Mouse (Mus musculus): ENCODE data around the gene Sh3bp1. TPM values are rescaled to one million over a fixed set of nuclear protein-coding genes. Genes with fewer than 3 reads are reported as not detected.

Sh3bp1 gene
- polyA plus RNA-seq, 1 experiment, result 28.2 TPM

- peaks cover 15% of the 10 kb centered on the region; the same call in 1 of the 2 replicates for H3K4me1 ChIP-seq (ENCODE audit: control insufficient read depth, insufficient read depth, low read length)
- no peak overlapping the region for H3K4me3 ChIP-seq (replicated peaks; ENCODE audit: insufficient read depth, low read depth, low read length)
- WGBS, result 90% methylated on average over 8 of the region's 8 CpGs
- no peaks in the 10 kb centered on the region for H3K27me3 ChIP-seq (ENCODE audit: control insufficient read depth, insufficient read depth, low read length)
- DNase-seq, result no peak
- no peak overlapping the region for H3K27ac ChIP-seq (ENCODE audit: insufficient read depth, low read length)
- TF ChIP-seq CTCF (IDR thresholded peaks at IDR 0.05; ENCODE audit: borderline replicate concordance, insufficient read depth, low read depth, low read length), result no peak
- no peak for TF ChIP-seq POLR2A (IDR thresholded peaks at IDR 0.05; ENCODE audit: borderline replicate concordance, insufficient read depth, low read length)
These were observed 19.1 kb upstream of the Sh3bp1 start for GRCm38 (mm10) chr15:78880432-78880831.

GRCm38 (mm10) chr15:78881828-78882227 is 17.7 kb upstream of the Sh3bp1 start:
- TF ChIP-seq CTCF (IDR thresholded peaks at IDR 0.05; ENCODE audit: borderline replicate concordance, insufficient read depth, low read depth, low read length), result no peak; the same call in 1 of the 2 replicates
- no peak for TF ChIP-seq POLR2A (IDR thresholded peaks at IDR 0.05; ENCODE audit: borderline replicate concordance, insufficient read depth, low read length)
- Histone ChIP-seq H3K27ac (ENCODE audit: insufficient read depth, low read length) (no peak overlapping the region), H3K27me3 (ENCODE audit: control insufficient read depth, insufficient read depth, low read length) (no peaks in the 10 kb centered on the region), H3K4me3 (replicated peaks; ENCODE audit: insufficient read depth, low read depth, low read length) (no peak overlapping the region), H3K4me1 (ENCODE audit: control insufficient read depth, insufficient read depth, low read length) (peaks cover 15% of the 10 kb centered on the region; the same call in 1 of the 2 replicates)
- 42% methylated on average over 3 of the region's 3 CpGs for WGBS
- no peak for DNase-seq

- WGBS, result 35% methylated on average over 13 of the region's 13 CpGs
- H3K27ac ChIP-seq (ENCODE audit: insufficient read depth, low read length), result no peak overlapping the region
- H3K27me3 ChIP-seq (ENCODE audit: control insufficient read depth, insufficient read depth, low read length), result no peaks in the 10 kb centered on the region
- no peaks in the 10 kb centered on the region for H3K4me1 ChIP-seq (ENCODE audit: control insufficient read depth, insufficient read depth, low read length)
- no peak for TF ChIP-seq CTCF (IDR thresholded peaks at IDR 0.05; ENCODE audit: borderline replicate concordance, insufficient read depth, low read depth, low read length)
- no peak for TF ChIP-seq POLR2A (IDR thresholded peaks at IDR 0.05; ENCODE audit: borderline replicate concordance, insufficient read depth, low read length)
- no peak overlapping the region for H3K4me3 ChIP-seq (replicated peaks; ENCODE audit: insufficient read depth, low read depth, low read length)
- DNase-seq, result no peak
These were observed 10.1 kb upstream of the Sh3bp1 start for GRCm38 (mm10) chr15:78889401-78889853.

GRCm38 (mm10) chr15:78892440-78892839 is 7.1 kb upstream of the Sh3bp1 start:
- no peak for DNase-seq
- TF ChIP-seq CTCF (IDR thresholded peaks at IDR 0.05; ENCODE audit: borderline replicate concordance, insufficient read depth, low read depth, low read length) (no peak), POLR2A (IDR thresholded peaks at IDR 0.05; ENCODE audit: borderline replicate concordance, insufficient read depth, low read length) (no peak)
- WGBS, result 65% methylated on average over 7 of the region's 7 CpGs
- no peak overlapping the region for H3K4me3 ChIP-seq (replicated peaks; ENCODE audit: insufficient read depth, low read depth, low read length)
- H3K27ac ChIP-seq (ENCODE audit: insufficient read depth, low read length), result no peak overlapping the region
- H3K4me1 ChIP-seq (ENCODE audit: control insufficient read depth, insufficient read depth, low read length), result no peaks in the 10 kb centered on the region; the same call in 1 of the 2 replicates
- no peaks in the 10 kb centered on the region for H3K27me3 ChIP-seq (ENCODE audit: control insufficient read depth, insufficient read depth, low read length)

GRCm38 (mm10) chr15:78894726-78895125 is 4.8 kb upstream of the Sh3bp1 start:
- Histone ChIP-seq H3K27me3 (ENCODE audit: control insufficient read depth, insufficient read depth, low read length) (no peaks in the 10 kb centered on the region), H3K4me3 (replicated peaks; ENCODE audit: insufficient read depth, low read depth, low read length) (no peak overlapping the region), H3K27ac (ENCODE audit: insufficient read depth, low read length) (no peak overlapping the region), H3K4me1 (ENCODE audit: control insufficient read depth, insufficient read depth, low read length) (no peaks in the 10 kb centered on the region; the same call in 1 of the 2 replicates)
- WGBS, result 73% methylated on average over 13 of the region's 13 CpGs
- DNase-seq, result no peak
- TF ChIP-seq POLR2A (IDR thresholded peaks at IDR 0.05; ENCODE audit: borderline replicate concordance, insufficient read depth, low read length) (no peak), CTCF (IDR thresholded peaks at IDR 0.05; ENCODE audit: borderline replicate concordance, insufficient read depth, low read depth, low read length) (no peak)

GRCm38 (mm10) chr15:78895741-78896140 is 3.8 kb upstream of the Sh3bp1 start:
- TF ChIP-seq POLR2A (IDR thresholded peaks at IDR 0.05; ENCODE audit: borderline replicate concordance, insufficient read depth, low read length), result no peak
- no peak for TF ChIP-seq CTCF (IDR thresholded peaks at IDR 0.05; ENCODE audit: borderline replicate concordance, insufficient read depth, low read depth, low read length)
- H3K27me3 ChIP-seq (ENCODE audit: control insufficient read depth, insufficient read depth, low read length), result no peaks in the 10 kb centered on the region
- 66% methylated on average over 2 of the region's 2 CpGs for WGBS

GRCm38 (mm10) chr15:78896149-78896548 is 3.4 kb upstream of the Sh3bp1 start:
- Histone ChIP-seq H3K4me1 (ENCODE audit: control insufficient read depth, insufficient read depth, low read length) (no peaks in the 10 kb centered on the region; the same call in 1 of the 2 replicates), H3K27me3 (ENCODE audit: control insufficient read depth, insufficient read depth, low read length) (no peaks in the 10 kb centered on the region), H3K27ac (ENCODE audit: insufficient read depth, low read length) (no peak overlapping the region), H3K4me3 (replicated peaks; ENCODE audit: insufficient read depth, low read depth, low read length) (no peak overlapping the region)
- 30% methylated on average over 3 of the region's 3 CpGs for WGBS
- TF ChIP-seq POLR2A (IDR thresholded peaks at IDR 0.05; ENCODE audit: borderline replicate concordance, insufficient read depth, low read length) (no peak), CTCF (IDR thresholded peaks at IDR 0.05; ENCODE audit: borderline replicate concordance, insufficient read depth, low read depth, low read length) (no peak)
- DNase-seq, result no peak

More at GRCm38 (mm10) chr15:78895741-78896140, 3.8 kb upstream of the Sh3bp1 start:
- Histone ChIP-seq H3K4me3 (replicated peaks; ENCODE audit: insufficient read depth, low read depth, low read length) (no peak overlapping the region), H3K27ac (ENCODE audit: insufficient read depth, low read length) (no peak overlapping the region), H3K4me1 (ENCODE audit: control insufficient read depth, insufficient read depth, low read length) (no peaks in the 10 kb centered on the region; the same call in 1 of the 2 replicates)
- DNase-seq, result no peak

- TF ChIP-seq POLR2A (IDR thresholded peaks at IDR 0.05; ENCODE audit: borderline replicate concordance, insufficient read depth, low read length), result no peak
- no peak for TF ChIP-seq CTCF (IDR thresholded peaks at IDR 0.05; ENCODE audit: borderline replicate concordance, insufficient read depth, low read depth, low read length)
- no peaks in the 10 kb centered on the region for H3K27me3 ChIP-seq (ENCODE audit: control insufficient read depth, insufficient read depth, low read length)
- H3K4me1 ChIP-seq (ENCODE audit: control insufficient read depth, insufficient read depth, low read length), result no peaks in the 10 kb centered on the region; the same call in 1 of the 2 replicates
- 94% methylated on average over 4 of the region's 4 CpGs for WGBS
- no peak overlapping the region for H3K4me3 ChIP-seq (replicated peaks; ENCODE audit: insufficient read depth, low read depth, low read length)
- DNase-seq, result no peak
- no peak overlapping the region for H3K27ac ChIP-seq (ENCODE audit: insufficient read depth, low read length)
These were observed 2.1 kb upstream of the Sh3bp1 start for GRCm38 (mm10) chr15:78897488-78897887.

Data from cerebellum, adult 2 months (tissue).